Mouse (Mus musculus) liver, postnatal 0 days (tissue): ENCODE results near the gene Htt. TPM values are rescaled to one million over a fixed set of nuclear protein-coding genes. Genes with fewer than 3 reads are reported as not detected.

Experiments
- ATAC-seq: fragments of 200-750 bp; cut with Nextera tagmentation; 2 replicates; pipeline ENCODE4 v1.8.0; 2017; ENCODE audit warnings: mild to moderate bottlenecking, moderate library complexity
- DNase-seq: peaks from one replicate; pipeline ENCODE4 v3.0.0-alpha.2; 2016
- H3K27ac ChIP-seq: fragments of 300-500 bp; sonication (generic); 2 replicates; pipeline ENCODE4 v1.5.1; 2014; ENCODE audit warnings: antibody characterized with exemption, moderate library complexity, mild to moderate bottlenecking, low read depth
- H3K27me3 ChIP-seq: fragments of 300-500 bp; sonication (generic); 2 replicates; pipeline ENCODE4 v1.6.1; 2014; ENCODE audit warnings: low read length, control low read depth, mixed read lengths; ENCODE audit not compliant: insufficient read depth
- H3K36me3 ChIP-seq: fragments of 300-500 bp; sonication (generic); replicated peaks from 2 replicates; pipeline ENCODE4 v1.6.1; 2014; ENCODE audit warnings: mild to moderate bottlenecking, control low read depth, low read length, moderate library complexity, mixed read lengths; ENCODE audit not compliant: insufficient read depth
- H3K4me1 ChIP-seq: fragments of 300-500 bp; sonication (generic); 2 replicates; pipeline ENCODE4 v1.6.1; 2014; ENCODE audit warnings: antibody characterized with exemption, mild to moderate bottlenecking, control low read depth; ENCODE audit not compliant: insufficient read depth
- H3K4me2 ChIP-seq: fragments of 300-500 bp; sonication (generic); 2 replicates; pipeline ENCODE4 v1.6.1; 2014; ENCODE audit warnings: low read depth, mild to moderate bottlenecking, low read length, moderate library complexity, mixed read lengths
- H3K4me3 ChIP-seq: fragments of 300-500 bp; sonication (generic); 2 replicates; pipeline ENCODE4 v1.5.1; 2014; ENCODE audit warnings: low read depth, low read length
- H3K9ac ChIP-seq: fragments of 300-500 bp; sonication (generic); replicated peaks from 2 replicates; pipeline ENCODE4 v1.6.1; 2014; ENCODE audit warnings: mild to moderate bottlenecking, moderate library complexity
- H3K9me3 ChIP-seq: fragments of 300-500 bp; sonication (generic); 2 replicates; pipeline ENCODE4 v1.6.1; 2016; ENCODE audit warnings: mild to moderate bottlenecking, control low read depth, low read length, mixed read lengths
- CTCF ChIP-seq: sonication (generic); IDR thresholded peaks from 2 replicates; pipeline ENCODE4 v1.5.1; 2016; ENCODE audit warnings: antibody characterized with exemption, low read depth
- EP300 ChIP-seq: IDR thresholded peaks from 2 replicates; pipeline ENCODE4 v1.6.1; 2016; ENCODE audit warnings: antibody characterized with exemption, low read depth, mild to moderate bottlenecking
- WGBS: fragments of 180-500 bp; shearing (Covaris S2); extraction: QIAGEN DNeasy Blood & Tissue Kit; methylation state at CpG from one replicate; pipeline ENCODE4 v1.1.7; 2014; ENCODE audit not compliant: insufficient replicate concordance; 5-methylcytosine and 5-hydroxymethylcytosine counted together
- microRNA counts: library from miRNA; unstranded; fragments of <30 nt; microRNA quantifications from one replicate; lab custom pipeline; 2015
- microRNA-seq: library from miRNA; unstranded; fragments of <30 nt; microRNA quantifications from one replicate; pipeline ENCODE4, GENCODE M21; 2016
- polyA plus RNA-seq: library from polyadenylated mRNA; unstranded; fragments of >200 nt; fragmentation: Nextera tagmentation; extraction: Ambion mirVana; gene quantifications from 2 replicates; pipeline ENCODE4 v1.2.1, GENCODE M21; 2015

The Htt gene
- polyA plus RNA-seq, 1 experiment from 2014 or later, result 2.3 TPM

GRCm38 (mm10) chr5:34956151-34956550, 194.6 kb downstream of the Htt start:
- Histone ChIP-seq H3K27me3 (no peaks in the 10 kb centered on the region), H3K4me3 (no peak overlapping the region), H3K36me3 (no peaks in the 10 kb centered on the region), H3K9ac (no peak overlapping the region), H3K9me3 (no peaks in the 10 kb centered on the region), H3K4me2 (no peak overlapping the region), H3K27ac (no peak overlapping the region), H3K4me1 (peaks cover 28% of the 10 kb centered on the region)
- ATAC-seq (no peak), DNase-seq (no peak)
- TF ChIP-seq EP300, result no peak
- no peak for TF ChIP-seq CTCF
- 72% methylated on average over 7 of the region's 7 CpGs for WGBS

GRCm38 (mm10) chr5:34957015-34957414, 195.5 kb downstream of the Htt start:
- Histone ChIP-seq H3K9ac (no peak overlapping the region), H3K36me3 (no peaks in the 10 kb centered on the region), H3K4me3 (no peak overlapping the region), H3K27me3 (no peaks in the 10 kb centered on the region), H3K4me2 (no peak overlapping the region), H3K27ac (no peak overlapping the region), H3K9me3 (no peaks in the 10 kb centered on the region), H3K4me1 (peaks cover 34% of the 10 kb centered on the region)
- 64% methylated on average over 2 of the region's 2 CpGs for whole genome bisulfite sequencing
- ATAC-seq (no peak), DNase-seq (no peak)
- TF ChIP-seq EP300 (no peak), CTCF (no peak)

- Histone ChIP-seq H3K4me1 (peaks cover 32% of the 10 kb centered on the region), H3K36me3 (peaks cover 3% of the 10 kb centered on the region), H3K4me3 (no peak overlapping the region), H3K9ac (no peak overlapping the region), H3K27me3 (no peaks in the 10 kb centered on the region), H3K27ac (peak overlapping the region; percentile 1; the same call in 1 of the 2 replicates), H3K9me3 (no peaks in the 10 kb centered on the region), H3K4me2 (no peak overlapping the region)
- TF ChIP-seq CTCF, result no peak
- peak; percentile 97 for TF ChIP-seq EP300
- ATAC-seq (peak; percentile 96), DNase-seq (peak; percentile 48)
- 58% methylated on average over 1 of the region's 1 CpGs for WGBS
Observed at GRCm38 (mm10) chr5:34960021-34960420, 198.5 kb downstream of the Htt start.

MicroRNAs encoded within 50 kb of the gene (microRNA counts, 519-probe panel; counts per million panel counts)
- not detected for microRNA mmu-miR-467g (lab: Ali Mortazavi, UCI)

Small RNAs within 50 kb of the gene (microRNA-seq; reads per million reads assigned to microRNA genes)
- not detected for gene Mir467g

Other genes starting within 250 kb of the Htt start
- 5.3 and 5.5 TPM in 2 replicates for gene Tnip2, start 247.7 kb upstream of the Htt start, polyA plus RNA-seq
- gene Sh3bp2, start 235.9 kb upstream of the Htt start, polyA plus RNA-seq, result 7.7 and 9.8 TPM in 2 replicates
- gene Add1, start 188.1 kb upstream of the Htt start, polyA plus RNA-seq, result 52.0 and 54.8 TPM in 2 replicates
- 31.1 and 32.7 TPM in 2 replicates for gene Mfsd10, start 124.5 kb upstream of the Htt start, polyA plus RNA-seq
- gene Nop14, start 101.6 kb upstream of the Htt start, polyA plus RNA-seq, result 8.7 and 9.2 TPM in 2 replicates
- 0.34 and 0.40 TPM in 2 replicates for gene Grk4, start 101.4 kb upstream of the Htt start, polyA plus RNA-seq
- gene Msantd1, start 146.3 kb downstream of the Htt start, polyA plus RNA-seq, result 0.05 and 0.22 TPM in 2 replicates
- 6.9 and 7.3 TPM in 2 replicates for gene Rgs12, start 187.7 kb downstream of the Htt start, polyA plus RNA-seq